Mouse (Mus musculus): ENCODE results near the gene Col6a1.

GRCm38 (mm10) chr10:76764927-76765326 is 39.0 kb upstream of the Col6a1 start:
- no peak for TF ChIP-seq CTCF (IDR thresholded peaks at IDR 0.05; ENCODE audit: low read depth)
- TF ChIP-seq EP300 (IDR thresholded peaks at IDR 0.05; ENCODE audit: low read depth): no peak
